Mouse (Mus musculus) retina, postnatal 1 day (tissue): ENCODE results near the gene Plekha4.

Source experiments
- DNase-seq: peaks from one replicate; pipeline ENCODE4 v3.0.0-alpha.2; 2012

Gene Plekha4

DNA sequence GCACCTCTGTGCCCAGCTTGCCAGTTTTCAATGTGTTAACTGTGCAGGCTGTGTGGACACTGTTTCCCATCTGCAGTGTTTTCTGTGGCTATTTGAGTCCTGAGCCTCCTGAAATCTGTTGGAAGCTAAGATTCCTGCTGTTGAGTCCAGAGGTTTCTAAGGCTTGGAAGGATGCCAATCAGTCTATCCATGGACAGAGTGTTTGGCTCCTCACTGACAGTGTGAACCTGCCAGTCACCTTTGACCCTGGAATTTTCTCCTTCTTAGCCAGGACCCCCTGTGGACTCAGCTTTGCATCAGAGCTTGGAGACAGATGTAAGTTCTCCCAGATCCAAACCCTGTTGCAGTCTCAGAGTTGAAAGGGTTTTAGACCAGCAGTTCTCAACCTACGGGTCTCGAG, 14.1 kb downstream of the Plekha4 start:
- no peak for DNase-seq

DNA sequence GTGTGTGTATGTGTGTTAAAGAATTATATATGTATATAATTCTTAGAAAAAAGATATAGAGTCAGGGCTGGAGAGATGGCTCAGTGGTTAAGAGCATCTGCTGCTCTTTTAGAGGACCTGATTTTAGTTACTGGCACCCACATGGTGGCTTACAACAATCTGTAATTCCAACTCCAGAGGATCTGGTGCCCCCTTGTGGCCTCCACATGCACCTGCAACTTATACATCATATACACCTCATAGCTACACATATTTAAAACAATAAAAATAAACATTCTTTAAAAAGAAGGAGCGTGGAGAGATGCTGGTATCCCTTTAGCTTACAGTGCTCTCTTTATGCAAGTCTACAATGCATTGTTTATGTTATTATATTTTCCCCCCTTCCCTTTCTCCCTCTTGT, 18.4 kb downstream of the Plekha4 start:
- no peak for DNase-seq

- no peak for DNase-seq
Measured at GRCm38 (mm10) chr7:45549641-45550436, 23.7 kb downstream of the Plekha4 start.

- no peak for DNase-seq
Measured at GRCm38 (mm10) chr7:45550821-45551511, 24.8 kb downstream of the Plekha4 start.

DNA sequence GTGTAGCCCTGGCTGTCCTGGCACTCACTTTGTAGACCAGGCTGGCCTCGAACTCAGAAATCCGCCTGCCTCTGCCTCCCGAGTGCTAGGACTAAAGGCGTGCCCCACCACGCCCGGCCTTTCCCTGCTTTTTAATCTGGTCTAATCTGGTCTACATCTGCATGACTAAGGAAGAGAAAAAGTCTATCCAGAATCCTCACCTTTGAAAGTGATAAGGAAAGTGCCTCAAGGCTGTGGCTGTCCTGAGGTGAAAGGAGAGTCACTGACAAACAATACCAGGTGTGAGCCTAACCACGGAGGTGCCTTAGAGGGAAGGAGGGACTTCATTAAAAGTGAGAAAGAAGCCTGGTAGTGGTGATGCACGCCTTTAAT, 25.4 kb downstream of the Plekha4 start:
- DNase-seq, result no peak

- DNase-seq, result no peak
Measured at GRCm38 (mm10) chr7:45553519-45553918, 27.4 kb downstream of the Plekha4 start.

- no peak for DNase-seq
Measured at GRCm38 (mm10) chr7:45553990-45554389, 27.9 kb downstream of the Plekha4 start.

GRCm38 (mm10) chr7:45554744-45555143, 28.6 kb downstream of the Plekha4 start, which contains the start of gene Hsd17b14:
TSS of gene Hsd17b14 (plus strand) at chr7:45554893.
- no peak for DNase-seq

DNA sequence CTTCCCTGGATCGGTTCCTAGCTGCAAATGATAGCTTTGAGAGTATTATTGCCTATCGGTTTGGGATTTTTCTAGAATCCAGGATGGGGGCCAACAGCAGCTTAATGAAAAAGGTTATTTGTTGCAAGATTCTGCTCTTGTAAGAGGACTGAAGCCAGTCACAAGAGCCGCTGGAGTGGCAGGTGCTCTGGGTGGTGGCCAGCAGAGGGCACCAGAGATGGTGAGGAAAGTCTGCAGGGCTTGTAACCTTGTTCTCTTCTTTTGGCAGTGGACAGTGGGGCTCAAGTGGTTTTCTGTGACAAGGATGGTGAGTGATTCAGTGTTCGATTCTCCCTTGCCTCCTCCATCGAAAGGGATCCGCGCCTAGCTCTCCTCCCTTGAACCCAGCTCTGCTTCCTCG, 29.7 kb downstream of the Plekha4 start:
- peak; percentile 79 for DNase-seq

DNA sequence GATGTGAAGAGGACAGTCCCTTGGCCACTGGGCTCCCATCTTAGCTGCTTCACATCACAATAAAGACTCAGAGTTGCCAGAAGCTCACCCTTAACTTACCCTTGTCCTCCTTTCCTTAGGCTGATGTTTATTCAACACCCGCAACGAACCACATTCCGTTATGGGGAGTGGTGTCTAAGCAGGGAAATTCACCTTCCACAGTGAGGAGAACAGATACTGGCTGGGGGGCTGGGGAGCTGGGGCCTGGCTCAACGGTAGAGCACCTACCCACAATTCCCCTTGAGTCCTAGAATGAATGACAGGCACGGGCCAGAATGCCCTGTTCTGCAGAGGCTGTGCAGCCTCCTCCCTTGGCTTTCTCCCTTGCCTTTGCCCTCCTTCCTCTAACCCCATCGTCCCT, 32.8 kb downstream of the Plekha4 start:
- DNase-seq, result no peak

DNA sequence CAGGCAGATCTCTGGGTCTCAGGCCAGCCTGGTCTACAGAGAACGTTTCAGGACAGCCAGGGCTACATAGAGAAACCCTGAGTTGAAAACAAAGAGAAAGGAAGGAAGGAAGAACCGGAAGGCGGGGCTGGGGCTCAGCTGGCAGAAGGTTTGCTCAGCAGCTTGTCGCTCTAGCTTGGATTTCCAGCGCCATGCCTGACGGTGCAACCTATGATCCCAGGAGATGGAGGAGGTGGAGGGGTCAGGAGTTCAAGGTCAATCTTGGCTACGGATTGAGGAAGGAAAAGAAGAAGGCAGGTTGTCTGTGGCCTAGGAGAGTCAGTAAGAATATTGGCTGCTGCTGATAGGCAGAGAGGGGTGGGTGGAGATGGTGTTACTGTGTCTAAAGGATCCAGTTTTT, 34.1 kb downstream of the Plekha4 start:
- DNase-seq, result no peak

GRCm38 (mm10) chr7:45560843-45561623, 34.9 kb downstream of the Plekha4 start:
- peak; percentile 80 for DNase-seq

GRCm38 (mm10) chr7:45561624-45562520, 35.7 kb downstream of the Plekha4 start:
- DNase-seq, result no peak

- no peak for DNase-seq
Measured at GRCm38 (mm10) chr7:45564811-45565210, 38.7 kb downstream of the Plekha4 start.

GRCm38 (mm10) chr7:45565446-45565845, 39.3 kb downstream of the Plekha4 start:
- DNase-seq, result peak; percentile 32

- DNase-seq, result no peak
Measured at GRCm38 (mm10) chr7:45567112-45567779, 41.1 kb downstream of the Plekha4 start.

DNA sequence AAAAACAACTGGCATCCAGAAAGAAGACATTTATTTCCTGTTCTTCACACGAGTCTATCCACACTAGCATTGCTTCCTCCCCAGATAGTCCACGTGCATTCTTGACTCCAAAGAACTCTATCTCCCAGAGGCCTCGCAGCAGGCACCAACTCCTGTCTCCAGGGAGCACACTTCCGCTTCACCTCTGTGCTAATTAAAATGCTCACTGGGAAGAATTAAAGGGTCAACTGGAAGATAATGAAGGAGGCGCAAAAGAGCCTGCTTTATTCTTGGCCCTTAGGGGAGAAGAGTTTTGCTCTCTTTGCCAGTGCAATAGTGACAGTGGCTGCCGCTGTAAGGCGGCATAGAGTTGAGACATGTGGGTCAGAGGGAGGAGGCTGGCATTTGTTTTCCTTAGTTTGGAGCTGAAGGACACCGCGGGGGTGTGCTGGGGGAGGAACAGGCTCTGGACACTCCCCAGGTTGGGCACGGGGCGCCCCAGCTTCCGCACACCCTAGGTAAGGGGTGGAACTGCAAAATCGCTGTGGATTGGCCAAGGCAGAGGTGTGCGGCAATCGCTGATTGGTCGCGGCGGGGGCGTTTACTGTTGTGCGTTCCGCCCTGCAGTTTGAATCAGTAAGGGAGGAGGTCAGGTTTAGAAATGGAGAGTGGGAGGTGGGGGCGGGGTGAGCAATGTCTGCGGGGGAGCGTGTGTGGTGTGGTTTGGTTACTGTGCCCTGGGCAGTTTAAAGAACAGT, 41.8 kb downstream of the Plekha4 start:
- peak; percentile 93 for DNase-seq

DNA sequence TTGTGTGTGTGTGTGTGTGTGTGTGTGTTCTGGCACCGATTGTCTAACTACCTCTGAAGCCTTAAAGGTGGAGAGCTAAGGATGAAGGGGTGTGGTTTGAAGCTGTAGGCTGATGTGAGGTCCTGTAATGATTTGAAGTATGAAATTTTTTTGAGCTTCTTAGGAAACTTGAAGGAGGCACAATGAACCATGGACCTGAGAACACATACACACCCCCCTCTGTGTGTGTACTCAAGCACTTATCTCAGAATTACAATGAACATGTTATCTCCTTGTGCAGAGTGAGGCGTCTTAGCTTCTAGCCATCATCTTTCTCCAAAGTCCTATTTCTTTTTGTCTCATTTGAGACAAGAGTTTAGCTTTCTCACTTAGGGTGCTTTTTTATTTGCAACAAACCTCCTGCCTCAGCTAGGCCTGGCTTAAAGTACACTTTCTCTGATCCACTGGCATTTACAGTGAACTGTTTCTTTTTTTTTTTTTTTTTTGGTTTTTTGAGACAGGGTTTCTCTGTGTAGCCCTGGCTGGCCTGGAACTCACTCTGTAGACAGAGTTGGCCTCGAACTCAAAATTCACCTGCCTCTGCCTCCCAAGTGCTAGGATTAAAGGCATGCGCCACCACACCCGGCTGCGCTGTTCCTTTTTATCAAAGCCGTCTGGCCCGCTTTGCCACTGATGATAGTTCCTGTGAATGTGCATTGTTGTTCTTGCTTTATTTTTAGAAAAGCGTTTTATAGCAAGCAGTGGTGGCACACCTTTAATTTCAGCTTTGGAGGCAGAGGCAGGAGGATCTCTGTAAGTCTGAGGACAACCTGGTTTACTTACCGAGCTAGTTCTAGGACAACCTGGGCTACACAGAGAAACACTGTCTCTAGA, 42.7 kb downstream of the Plekha4 start:
- no peak for DNase-seq

- peak; percentile 84 for DNase-seq
Measured at GRCm38 (mm10) chr7:45570103-45570741, 44.1 kb downstream of the Plekha4 start, which contains the start of gene Bcat2. TSS of gene Bcat2 (plus strand) at chr7:45570153.

DNA sequence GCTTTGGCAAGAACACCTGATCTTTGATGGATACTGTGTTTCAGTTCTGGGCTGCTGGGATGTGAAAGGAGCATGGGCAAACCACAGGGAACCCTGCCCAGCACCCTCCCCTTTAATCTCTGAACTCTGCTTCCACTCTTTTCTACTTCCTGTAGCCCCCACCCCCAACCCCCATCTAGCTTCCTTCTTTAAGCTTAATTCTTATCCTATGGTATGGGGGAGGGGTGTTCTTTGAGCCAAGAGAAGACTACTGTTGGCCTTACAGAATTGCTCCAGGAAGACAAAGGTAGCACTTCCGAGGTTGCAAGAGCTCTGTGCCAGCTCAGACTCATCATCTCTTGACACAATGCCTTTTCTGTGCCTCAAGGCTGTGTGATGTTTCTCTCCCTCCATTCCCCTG, 45.8 kb downstream of the Plekha4 start:
- DNase-seq, result no peak
